Mouse (Mus musculus) kidney, postnatal 0 days (tissue): Measurements from ENCODE around the gene Slc12a4. TPM values are rescaled to one million over a fixed set of nuclear protein-coding genes. Genes with fewer than 3 reads are reported as not detected.
"Not testable (repeated sequence)": the region's sequence is repeated elsewhere in the genome, so short reads cannot be mapped to it uniquely, and the experiment has no call there.

Source experiments
- ATAC-seq: fragments of 200-750 bp; cut with Nextera tagmentation; replicated peaks from 2 replicates; pipeline ENCODE4 v1.8.0; 2017; ENCODE audit warnings: low read depth, moderate number of reproducible peaks, moderate TSS enrichment, moderate library complexity; ENCODE audit not compliant: low FRiP score
- DNase-seq: peaks from one replicate; pipeline ENCODE4 v3.0.0-alpha.2; 2016; ENCODE audit warnings: low spot score
- H3K27ac ChIP-seq: fragments of 300-500 bp; sonication (generic); 2 replicates; pipeline ENCODE4 v1.5.1; 2014; ENCODE audit warnings: mild to moderate bottlenecking
- H3K27me3 ChIP-seq: fragments of 300-500 bp; sonication (generic); 2 replicates; pipeline ENCODE4 v1.6.1; 2014; ENCODE audit warnings: low read length, mixed read lengths; ENCODE audit not compliant: insufficient read depth
- H3K36me3 ChIP-seq: fragments of 300-500 bp; sonication (generic); 2 replicates; pipeline ENCODE4 v1.6.1; 2014; ENCODE audit warnings: low read length, mixed read lengths; ENCODE audit not compliant: insufficient read depth
- H3K4me1 ChIP-seq: fragments of 300-500 bp; sonication (generic); replicated peaks from 2 replicates; pipeline ENCODE4 v1.6.1; 2014; ENCODE audit warnings: antibody characterized with exemption, low read length, mixed read lengths; ENCODE audit not compliant: insufficient read depth
- H3K4me2 ChIP-seq: fragments of 300-500 bp; sonication (generic); 2 replicates; pipeline ENCODE4 v1.6.1; 2014; ENCODE audit warnings: mild to moderate bottlenecking, low read length, moderate library complexity, mixed read lengths
- H3K4me3 ChIP-seq: fragments of 300-500 bp; sonication (generic); replicated peaks from 2 replicates; pipeline ENCODE4 v1.5.1; 2014; ENCODE audit warnings: low read depth, low read length
- H3K9ac ChIP-seq: fragments of 300-500 bp; sonication (generic); 2 replicates; pipeline ENCODE4 v1.6.1; 2014; ENCODE audit warnings: low read depth, low read length
- H3K9me3 ChIP-seq: fragments of 300-500 bp; sonication (generic); replicated peaks from 2 replicates; pipeline ENCODE4 v1.6.1; 2016; ENCODE audit warnings: low read length, inconsistent platforms, mixed read lengths
- CTCF ChIP-seq: IDR thresholded peaks from 2 replicates; pipeline ENCODE4 v1.5.1; 2016; ENCODE audit warnings: antibody characterized with exemption, low read depth, mild to moderate bottlenecking, moderate library complexity
- WGBS: fragments of 180-500 bp; shearing (Covaris S2); extraction: QIAGEN DNeasy Blood & Tissue Kit; methylation state at CpG from one replicate; pipeline ENCODE4 v1.1.7; 2014; 5-methylcytosine and 5-hydroxymethylcytosine counted together
- polyA plus RNA-seq: library from polyadenylated mRNA; unstranded; fragments of >200 nt; fragmentation: Nextera tagmentation; extraction: Ambion mirVana; gene quantifications from 2 replicates; pipeline ENCODE4 v1.2.1, GENCODE M21; 2015

Gene Slc12a4
- polyA plus RNA-seq: 19.8 and 23.7 TPM in 2 replicates

DNA sequence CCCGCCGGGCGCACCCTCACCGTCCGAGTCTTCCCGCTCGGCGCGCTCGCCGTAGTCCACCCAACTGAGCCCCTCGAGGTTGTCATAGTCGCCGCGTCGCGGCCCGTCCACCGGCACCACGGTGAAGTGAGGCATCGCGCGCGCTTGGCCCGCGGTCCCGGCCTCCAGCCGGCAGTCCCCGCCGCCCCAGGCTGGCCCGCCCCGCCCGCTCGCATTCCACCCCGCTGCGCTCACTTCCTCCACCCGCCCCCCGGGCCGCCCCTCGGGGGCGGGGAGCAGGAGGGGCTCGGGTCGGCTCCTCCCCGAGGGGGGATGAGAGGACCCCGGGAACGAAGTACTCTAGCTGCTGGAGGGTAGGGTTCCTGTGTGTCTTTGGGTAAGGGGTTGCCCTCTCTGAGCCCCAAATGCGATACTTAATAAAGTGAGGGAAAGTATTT lies at the start of gene Slc12a4:
Gene Slc12a4, minus strand, starts transcription at position 193 of the 437 bp plus-strand sequence.
- peaks cover 20% of the 10 kb centered on the region for H3K4me1 ChIP-seq
- H3K27ac ChIP-seq: peak within 1 kb of the TSS; percentile 91
- H3K9ac ChIP-seq: peak within 1 kb of the TSS; percentile 89
- no peaks in the 10 kb centered on the region for H3K36me3 ChIP-seq
- DNase-seq: peak; percentile 89
- H3K4me2 ChIP-seq: peak within 1 kb of the TSS; percentile 87
- no peaks in the 10 kb centered on the region for H3K9me3 ChIP-seq
- under 1% methylated on average over 47 of the region's 47 CpGs for WGBS
- TF ChIP-seq CTCF: no peak
- H3K27me3 ChIP-seq: no peaks in the 10 kb centered on the region
- peak within 1 kb of the TSS; percentile 85 for H3K4me3 ChIP-seq
- peak; percentile 90 for ATAC-seq

- H3K27me3 ChIP-seq, DNase-seq, H3K36me3 ChIP-seq, H3K9me3 ChIP-seq, H3K4me1 ChIP-seq, ATAC-seq, H3K27ac ChIP-seq: not testable (repeated sequence)
- Histone ChIP-seq H3K4me2 (peak overlapping the region; percentile 73), H3K4me3 (peak overlapping the region; percentile 78; the same call in 1 of the 2 replicates), H3K9ac (peak overlapping the region; percentile 86)
- WGBS: 80% methylated on average over 8 of the region's 8 CpGs
These were observed 46.3 kb upstream of the Slc12a4 start for GRCm38 (mm10) chr8:106012203-106012602.

GRCm38 (mm10) chr8:106011643-106011986 lies 45.7 kb upstream of the Slc12a4 start, which contains the start of gene Ddx28:
Ddx28 (minus strand) TSS chr8:106011882.
- no peak for TF ChIP-seq CTCF
- 0 out of 2 replicates have a peak, but pooled peaks cover 4% of the 10 kb centered on the region for H3K36me3 ChIP-seq
- H3K9ac ChIP-seq: peak within 1 kb of the TSS; percentile 86
- H3K9me3 ChIP-seq: no peaks in the 10 kb centered on the region
- H3K27me3 ChIP-seq: no peaks in the 10 kb centered on the region
- peak within 1 kb of the TSS; percentile 66 for H3K27ac ChIP-seq
- peak within 1 kb of the TSS; percentile 73 for H3K4me2 ChIP-seq
- 3% methylated on average over 6 of the region's 6 CpGs for WGBS
- DNase-seq (no peak), ATAC-seq (peak; percentile 55)
- peak within 1 kb of the TSS; percentile 78 for H3K4me3 ChIP-seq
- peaks cover 8% of the 10 kb centered on the region; the same call in 1 of the 2 replicates for H3K4me1 ChIP-seq

DNA sequence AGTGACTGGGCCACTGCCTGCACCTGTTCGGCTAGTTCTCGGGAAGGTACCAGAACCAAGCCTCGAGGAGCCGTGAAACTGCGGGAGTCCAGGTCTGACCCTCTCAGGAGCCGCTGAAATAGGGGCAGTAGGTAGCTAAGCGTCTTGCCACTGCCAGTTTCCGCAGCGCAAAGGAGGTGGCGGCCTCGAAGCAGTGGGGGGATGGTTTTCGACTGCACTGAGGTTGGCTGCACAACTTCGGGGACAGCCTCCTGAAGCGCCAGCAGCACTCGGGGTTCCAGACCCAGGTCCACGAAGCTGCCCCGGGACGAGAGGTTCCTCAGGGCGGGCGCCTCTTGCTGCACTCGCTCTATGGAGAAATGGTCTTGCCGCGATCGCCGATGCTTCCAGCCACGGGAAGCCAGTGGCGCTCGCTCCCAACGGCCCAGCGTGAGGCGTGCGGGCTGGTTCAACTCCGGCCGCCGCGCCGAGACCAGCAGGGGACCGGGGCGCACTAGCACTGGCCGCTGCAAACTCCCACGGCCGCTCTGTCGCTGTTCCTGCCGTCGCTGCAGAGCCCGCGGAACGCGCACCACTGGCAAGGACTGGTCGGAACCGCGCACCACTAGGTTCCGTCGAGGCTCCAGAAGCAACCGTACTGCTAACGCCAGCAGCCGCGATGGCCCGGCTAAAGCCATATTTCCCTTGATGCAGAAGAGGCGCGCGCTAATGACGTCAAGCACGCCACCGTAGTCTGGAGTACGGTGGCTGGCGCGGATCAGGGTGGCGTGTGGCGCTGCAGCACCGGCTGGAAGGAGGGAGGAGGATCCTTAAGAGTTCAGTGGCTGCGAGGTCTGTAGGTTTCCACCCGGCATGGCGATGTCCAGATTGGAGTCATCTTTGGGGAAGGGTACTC lies 45.1 kb upstream of the Slc12a4 start:
- H3K27me3 ChIP-seq: no peaks in the 10 kb centered on the region
- 0 out of 2 replicates have a peak, but pooled peaks cover 4% of the 10 kb centered on the region for H3K36me3 ChIP-seq
- H3K9ac ChIP-seq: peak overlapping the region; percentile 86
- WGBS: under 1% methylated on average over 74 of the region's 74 CpGs
- peak overlapping the region; percentile 78 for H3K4me3 ChIP-seq
- peak; percentile 97 for DNase-seq
- H3K4me2 ChIP-seq: peak overlapping the region; percentile 73
- H3K4me1 ChIP-seq: peaks cover 8% of the 10 kb centered on the region; the same call in 1 of the 2 replicates
- peak overlapping the region; percentile 66 for H3K27ac ChIP-seq
- TF ChIP-seq CTCF: no peak
- no peaks in the 10 kb centered on the region for H3K9me3 ChIP-seq
- peak; percentile 93 for ATAC-seq

DNA sequence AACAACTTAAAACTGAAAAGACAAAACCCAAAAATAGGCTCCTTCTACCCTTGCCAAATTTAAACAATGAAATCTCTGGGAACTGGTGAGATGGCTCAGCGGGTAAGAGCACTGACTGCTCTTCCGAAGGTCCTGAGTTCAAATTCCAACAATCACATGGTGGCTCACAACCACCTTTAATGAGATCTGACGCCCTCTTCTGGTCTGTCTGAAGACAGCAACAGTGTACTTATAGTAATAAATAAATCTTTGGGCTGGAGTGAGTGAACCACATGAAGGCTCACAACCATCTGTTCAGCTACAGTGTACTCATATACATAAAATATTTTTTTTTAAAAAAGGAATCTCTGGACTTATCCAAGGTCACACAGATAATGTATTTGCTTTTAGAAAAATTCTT lies 42.0 kb upstream of the Slc12a4 start:
- peak; percentile 35; the same call in 1 of the 2 replicates for TF ChIP-seq CTCF
- 72% methylated on average over 3 of the region's 3 CpGs for WGBS
- H3K27me3 ChIP-seq, H3K9me3 ChIP-seq, ATAC-seq, H3K27ac ChIP-seq, H3K4me2 ChIP-seq, H3K4me1 ChIP-seq, DNase-seq, H3K36me3 ChIP-seq, H3K4me3 ChIP-seq, H3K9ac ChIP-seq: not testable (repeated sequence)

- 84% methylated on average over 3 of the region's 3 CpGs for WGBS
- 0 out of 2 replicates have a peak, but pooled peaks cover 4% of the 10 kb centered on the region for H3K36me3 ChIP-seq
- TF ChIP-seq CTCF: no peak
- H3K4me2 ChIP-seq: no peak overlapping the region
- no peaks in the 10 kb centered on the region for H3K9me3 ChIP-seq
- H3K4me3 ChIP-seq: no peak overlapping the region
- no peak overlapping the region for H3K9ac ChIP-seq
- no peak overlapping the region for H3K27ac ChIP-seq
- H3K27me3 ChIP-seq: no peaks in the 10 kb centered on the region
- DNase-seq (no peak), ATAC-seq (no peak)
- H3K4me1 ChIP-seq: peaks cover 8% of the 10 kb centered on the region; the same call in 1 of the 2 replicates
These were observed 41.2 kb upstream of the Slc12a4 start for GRCm38 (mm10) chr8:106007135-106007534.
